Mouse (Mus musculus) ES-E14 (cell line): ENCODE results near the gene Nipsnap3a.

Experiments
- HCFC1 ChIP-seq: IDR thresholded peaks from 2 replicates; pipeline ENCODE4 v1.6.1; 2012; ENCODE audit warnings: low read length, inconsistent platforms, borderline replicate concordance; ENCODE audit not compliant: insufficient read depth
- ZNF384 ChIP-seq: IDR thresholded peaks from 2 replicates; pipeline ENCODE4 v1.6.1; 2012; ENCODE audit warnings: low read depth, low read length, inconsistent platforms

DNA sequence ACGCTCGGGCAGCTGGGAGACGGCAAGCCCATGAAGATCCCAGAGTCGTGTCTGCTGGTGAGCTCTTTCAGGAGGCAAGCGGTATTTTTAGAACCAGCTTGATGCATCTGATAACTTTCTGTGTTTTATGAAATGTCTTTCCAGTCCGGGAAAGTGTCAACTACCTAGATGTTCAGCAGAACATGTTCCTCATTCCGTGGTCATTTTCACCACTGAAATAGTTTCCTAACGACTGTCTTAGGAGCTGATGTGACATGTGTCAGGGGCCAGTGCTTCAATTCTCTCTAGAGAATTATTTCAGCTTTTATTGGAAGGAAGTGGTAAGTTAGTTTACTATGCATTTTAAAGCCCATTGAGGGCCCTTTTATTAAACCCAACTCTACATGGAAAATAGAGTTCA, 11.1 kb downstream of the Nipsnap3a start:
- TF ChIP-seq ZNF384 = no peak
- no peak for TF ChIP-seq HCFC1
